Mouse (Mus musculus) lung, embryonic 16.5 days (tissue): ENCODE results near the gene Slco1c1. TPM values are rescaled to one million over a fixed set of nuclear protein-coding genes. Genes with fewer than 3 reads are reported as not detected.

ENCODE experiments used
- ATAC-seq: fragments of 200-750 bp; cut with Nextera tagmentation; 2 replicates; pipeline ENCODE4 v1.8.0; 2017; ENCODE audit warnings: low read depth, mild to moderate bottlenecking, moderate library complexity
- H3K27ac ChIP-seq: fragments of 300-500 bp; sonication (generic); 2 replicates; pipeline ENCODE4 v1.5.1; 2014; ENCODE audit warnings: mild to moderate bottlenecking, control low read depth, low read length
- H3K27me3 ChIP-seq: fragments of 300-500 bp; sonication (generic); 2 replicates; pipeline ENCODE4 v1.6.1; 2014; ENCODE audit warnings: low read depth, low read length, mixed read lengths; ENCODE audit not compliant: control insufficient read depth, insufficient read depth
- H3K36me3 ChIP-seq: fragments of 300-500 bp; sonication (generic); 2 replicates; pipeline ENCODE4 v1.6.1; 2014; ENCODE audit warnings: low read length; ENCODE audit not compliant: control insufficient read depth, insufficient read depth
- H3K4me1 ChIP-seq: fragments of 300-500 bp; sonication (generic); replicated peaks from 2 replicates; pipeline ENCODE4 v1.6.1; 2014; ENCODE audit warnings: low read length, mixed read lengths; ENCODE audit not compliant: control insufficient read depth, insufficient read depth
- H3K4me2 ChIP-seq: fragments of 300-500 bp; sonication (generic); 2 replicates; pipeline ENCODE4 v1.6.1; 2014; ENCODE audit warnings: low read depth, low read length, control low read depth
- H3K4me3 ChIP-seq: fragments of 300-500 bp; sonication (generic); 2 replicates; pipeline ENCODE4 v1.5.1; 2014; ENCODE audit warnings: mild to moderate bottlenecking, low read length, control low read depth
- H3K9ac ChIP-seq: fragments of 300-500 bp; sonication (generic); 2 replicates; pipeline ENCODE4 v1.6.1; 2014; ENCODE audit warnings: low read length, control low read depth
- H3K9me3 ChIP-seq: fragments of 300-500 bp; sonication (generic); 2 replicates; pipeline ENCODE4 v1.6.1; 2016; ENCODE audit warnings: low read length; ENCODE audit not compliant: control insufficient read depth
- WGBS: fragments of 180-500 bp; shearing (Covaris S2); extraction: QIAGEN DNeasy Blood & Tissue Kit; methylation state at CpG from one replicate; pipeline ENCODE4 v1.1.7; 2014; 5-methylcytosine and 5-hydroxymethylcytosine counted together
- polyA plus RNA-seq: library from polyadenylated mRNA; unstranded; fragments of >200 nt; fragmentation: Nextera tagmentation; extraction: Ambion mirVana; gene quantifications from 2 replicates; pipeline ENCODE4 v1.2.1, GENCODE M21; 2015

The Slco1c1 gene
- polyA plus RNA-seq, 1 experiment from 2014 or later = 0.08 TPM

DNA sequence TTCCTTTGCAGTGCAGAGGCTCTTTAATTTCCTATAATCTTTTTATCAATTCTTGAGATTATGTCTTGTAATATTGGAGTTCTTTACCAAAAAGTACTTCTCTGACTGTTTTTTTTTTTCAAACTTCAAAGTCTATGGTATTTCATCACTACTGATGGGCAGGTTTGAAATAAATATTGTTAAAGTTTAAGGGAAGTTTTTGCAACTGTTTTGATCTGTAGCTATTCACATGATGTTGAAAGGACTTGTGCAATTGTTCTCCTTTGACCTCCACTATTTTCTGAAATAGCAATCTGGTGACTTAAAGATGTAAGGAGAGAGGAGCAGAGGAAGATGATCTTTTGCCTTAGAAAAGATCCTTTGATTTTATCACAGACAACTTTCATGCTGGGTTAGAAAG lies 89.8 kb downstream of the Slco1c1 start:
- H3K27ac ChIP-seq = no peak overlapping the region
- no peaks in the 10 kb centered on the region for H3K4me1 ChIP-seq
- no peaks in the 10 kb centered on the region for H3K9me3 ChIP-seq
- no peak overlapping the region for H3K9ac ChIP-seq
- no peaks in the 10 kb centered on the region for H3K36me3 ChIP-seq
- ATAC-seq = no peak
- H3K4me2 ChIP-seq = no peak overlapping the region
- no peaks in the 10 kb centered on the region for H3K27me3 ChIP-seq
- H3K4me3 ChIP-seq = no peak overlapping the region

- Histone ChIP-seq H3K4me1 (no peaks in the 10 kb centered on the region), H3K4me3 (no peak overlapping the region), H3K9ac (no peak overlapping the region), H3K36me3 (no peaks in the 10 kb centered on the region), H3K4me2 (no peak overlapping the region), H3K27ac (no peak overlapping the region), H3K27me3 (no peaks in the 10 kb centered on the region), H3K9me3 (no peaks in the 10 kb centered on the region)
- ATAC-seq = no peak
- 84% methylated on average over 3 of the region's 3 CpGs for WGBS
Measured at GRCm38 (mm10) chr6:141615348-141615747, 91.2 kb downstream of the Slco1c1 start.

Other genes starting within 250 kb of the Slco1c1 start
- gene Slco1b2, start 105.2 kb downstream of the Slco1c1 start, polyA plus RNA-seq = not detected in 2 replicates
- gene Gm5724, start 249.4 kb downstream of the Slco1c1 start, polyA plus RNA-seq = not detected in 2 replicates